Mouse (Mus musculus) gastrocnemius, adult 2 months (tissue): Measurements from ENCODE around the gene Scarf1. TPM values are rescaled to one million over a fixed set of nuclear protein-coding genes. Genes with fewer than 3 reads are reported as not detected.
A peak's percentile ranks its signal among the peaks of the same experiment; 100 is the strongest.

Source experiments
- DNase-seq: peaks from one replicate; pipeline ENCODE4 v3.0.0; 2022
- H3K27ac ChIP-seq: fragments of 200-600 bp; 2 replicates; pipeline ENCODE4 v1.8.1; 2022; ENCODE audit warnings: mild to moderate bottlenecking
- H3K4me3 ChIP-seq: fragments of 200-600 bp; 2 replicates; pipeline ENCODE4 v1.8.1; 2022; ENCODE audit warnings: mild to moderate bottlenecking, moderate library complexity
- CTCF ChIP-seq: fragments of 200-600 bp; IDR thresholded peaks from 2 replicates; pipeline ENCODE4 v1.8.1; 2022; ENCODE audit warnings: antibody characterized with exemption, mild to moderate bottlenecking, moderate library complexity
- intact Hi-C: fragments of 180-260 bp; cut with DNase I; formaldehyde crosslinking; loops from one replicate; pipeline ENCODE4 v1.15.1; 2025
- total RNA-seq, 2 experiments: library from RNA; stranded (reverse); gene quantifications; 2 replicates each; pipeline ENCODE4 v1.2.3; 2021

Gene Scarf1
- total RNA-seq, 2 experiments from 2014 or later, result 2.4 to 5.7 TPM

- DNase-seq, result no peak
- intact Hi-C loops, result no loop called here
- no peak for TF ChIP-seq CTCF
- Histone ChIP-seq H3K4me3 (no peak overlapping the region), H3K27ac (no peak overlapping the region)
Measured at GRCm38 (mm10) chr11:75519834-75520633, 6.7 kb downstream of the Scarf1 start.

DNA sequence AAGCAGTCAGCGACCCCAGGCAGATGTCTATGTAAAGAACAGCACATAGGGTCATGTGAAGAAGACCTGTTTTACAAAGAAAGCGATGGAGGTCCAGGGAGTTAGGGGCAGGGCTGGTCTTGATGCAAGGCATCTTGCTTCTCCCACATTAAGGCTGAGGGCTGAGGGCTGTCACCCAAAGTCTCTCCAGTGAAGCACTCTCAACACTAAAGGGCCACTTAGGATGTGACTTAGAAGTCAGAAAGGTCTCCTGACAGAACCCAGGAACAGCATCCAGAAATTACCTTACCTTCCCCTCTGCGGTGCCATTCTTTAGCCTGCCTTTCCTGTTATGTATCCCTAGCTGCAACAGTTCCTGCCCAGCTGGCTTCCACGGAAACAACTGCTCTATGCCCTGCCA lies 8.3 kb downstream of the Scarf1 start:
- no peak for DNase-seq
- intact Hi-C loops, result no loop called here
- Histone ChIP-seq H3K27ac (no peak overlapping the region), H3K4me3 (no peak overlapping the region)
- TF ChIP-seq CTCF, result no peak

DNA sequence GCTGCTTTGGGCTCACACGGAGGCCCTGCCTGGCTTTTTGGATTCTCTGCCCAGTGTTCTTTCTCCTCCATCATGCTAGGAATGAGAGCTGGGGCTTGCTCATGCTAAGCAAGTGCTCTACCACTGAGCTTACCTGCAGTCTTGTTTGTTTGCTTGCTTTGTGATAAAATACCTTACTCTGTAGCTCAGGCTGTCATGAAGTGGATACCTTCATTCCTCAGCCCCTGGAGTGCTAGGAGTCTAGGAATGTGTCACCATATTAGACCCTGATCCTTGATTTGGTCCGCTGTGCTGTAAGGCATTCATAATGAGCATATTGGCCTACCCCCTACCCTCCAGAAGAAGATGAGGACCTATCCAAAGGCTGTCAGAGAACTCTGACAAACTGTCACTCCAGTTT lies 9.5 kb downstream of the Scarf1 start:
- TF ChIP-seq CTCF, result no peak
- intact Hi-C loops, result no loop called here
- DNase-seq, result no peak
- Histone ChIP-seq H3K4me3 (no peak overlapping the region), H3K27ac (no peak overlapping the region; the same call in 1 of the 2 replicates)

DNA sequence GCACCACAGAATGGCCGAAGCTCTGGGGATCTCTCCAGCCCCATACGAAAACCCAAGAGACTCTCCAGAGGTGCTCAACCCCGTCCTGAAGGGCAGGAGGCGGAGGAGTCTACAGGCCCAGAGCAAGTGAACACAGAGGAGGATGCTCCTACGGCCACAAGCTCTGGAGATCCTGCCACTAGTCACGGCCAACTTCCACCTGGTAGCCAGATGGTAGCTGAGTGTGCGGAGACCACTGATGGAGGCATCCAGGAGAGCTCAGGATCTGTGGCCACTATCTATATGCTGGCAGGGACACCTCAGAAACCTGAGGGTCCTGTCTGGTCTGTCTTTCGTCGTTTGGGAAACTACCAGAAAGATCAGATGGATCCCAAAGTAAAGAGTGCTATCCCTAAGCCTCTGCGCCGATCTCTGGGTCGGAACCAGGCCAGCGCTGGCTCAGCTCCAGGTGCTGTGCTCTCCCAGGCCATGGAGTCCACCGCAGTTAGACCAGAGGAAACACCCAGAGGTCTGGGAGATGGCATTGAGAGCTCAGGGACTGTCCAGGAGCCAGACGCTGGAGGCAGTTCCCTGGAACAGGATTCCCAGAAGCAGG lies 12.3 kb downstream of the Scarf1 start:
- intact Hi-C loops, result no loop called here
- peak; percentile 54 for DNase-seq
- Histone ChIP-seq H3K27ac (no peak overlapping the region), H3K4me3 (no peak overlapping the region)
- no peak for TF ChIP-seq CTCF

DNA sequence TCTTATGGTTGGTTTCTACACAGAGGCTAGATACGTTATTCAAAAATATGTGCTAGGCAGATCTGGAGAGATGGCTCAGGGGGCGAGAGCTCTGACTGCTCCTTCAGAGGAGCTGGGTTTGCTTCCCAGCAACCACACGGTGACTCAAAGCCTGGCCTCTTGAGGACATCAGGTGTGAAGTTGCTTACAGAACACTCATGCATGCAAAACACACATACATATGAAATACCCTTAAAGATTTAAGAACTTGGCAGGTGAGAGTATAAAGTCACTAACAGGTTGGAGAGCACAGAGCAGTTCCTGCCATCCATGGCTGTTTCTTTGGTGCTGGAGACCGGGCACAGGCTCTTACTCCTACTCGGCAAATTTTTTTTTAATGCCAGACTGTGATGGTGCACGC lies 13.6 kb downstream of the Scarf1 start:
- intact Hi-C loops, result no loop called here
- Histone ChIP-seq H3K4me3 (no peak overlapping the region), H3K27ac (no peak overlapping the region)
- TF ChIP-seq CTCF, result no peak
- no peak for DNase-seq

GRCm38 (mm10) chr11:75529771-75530170 lies 16.4 kb downstream of the Scarf1 start:
- intact Hi-C loops, result loop anchor here (1.0 kb wide), 1 partner anchor 44 kb away; no protein-coding TSS in a partner anchor
- TF ChIP-seq CTCF, result no peak
- Histone ChIP-seq H3K27ac (no peak overlapping the region), H3K4me3 (no peak overlapping the region)
- DNase-seq, result no peak

DNA sequence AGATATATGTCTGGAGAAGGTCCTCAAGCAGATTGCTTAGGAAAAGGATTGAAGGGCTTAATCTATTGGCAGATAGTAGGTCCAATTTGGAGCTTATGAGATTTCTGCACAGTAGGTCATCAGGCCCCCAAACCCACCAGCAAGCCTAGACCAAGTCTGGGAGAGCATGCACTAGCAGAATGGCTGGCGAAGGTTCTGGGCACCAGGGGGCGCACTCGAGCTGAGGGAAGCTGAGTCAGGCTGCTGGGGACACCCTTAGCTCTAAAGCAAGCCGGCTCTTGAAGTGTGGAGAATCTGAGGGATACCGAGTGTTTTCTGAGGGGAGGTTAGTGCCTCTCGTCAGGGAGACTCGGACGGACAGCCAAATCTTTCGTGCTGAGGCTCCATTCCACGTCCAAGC lies 17.0 kb downstream of the Scarf1 start:
- intact Hi-C loops, result loop anchor here (1.0 kb wide), 1 partner anchor 43 kb away; no protein-coding TSS in a partner anchor
- DNase-seq, result peak; percentile 97
- TF ChIP-seq CTCF, result no peak
- H3K27ac ChIP-seq, result peak overlapping the region; percentile 98
- peak overlapping the region; percentile 94 for H3K4me3 ChIP-seq

DNA sequence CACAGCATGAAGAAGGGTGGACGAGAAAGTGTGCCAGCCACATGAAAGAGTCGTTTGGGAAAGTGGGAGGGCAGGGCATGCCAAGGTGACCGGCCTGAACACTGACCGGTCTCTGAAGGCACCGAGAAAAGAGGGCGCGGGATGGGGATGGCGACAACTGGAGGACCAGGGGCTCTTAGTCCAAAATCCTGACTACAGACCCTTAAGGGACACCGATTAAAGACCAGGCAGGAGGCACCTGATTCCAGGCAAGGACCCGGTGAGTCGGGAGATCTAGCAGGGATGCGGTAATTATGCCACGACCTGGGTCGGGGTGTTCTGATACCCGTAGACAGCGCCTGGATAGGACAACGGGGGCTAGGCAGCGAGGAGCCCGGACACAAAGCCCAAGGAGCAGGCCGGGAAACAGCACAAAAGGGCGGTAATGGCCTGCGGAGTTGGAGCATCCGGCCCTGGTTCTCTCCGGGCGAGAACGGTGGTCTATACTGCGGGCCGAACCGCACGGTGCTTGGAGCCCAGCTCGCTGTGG lies 17.6 kb downstream of the Scarf1 start:
- peak overlapping the region; percentile 94 for H3K4me3 ChIP-seq
- peak overlapping the region; percentile 98 for H3K27ac ChIP-seq
- DNase-seq, result peak; percentile 48
- intact Hi-C loops, result loop anchor here (1.0 kb wide), 1 partner anchor 42 kb away; no protein-coding TSS in a partner anchor
- no peak for TF ChIP-seq CTCF

DNA sequence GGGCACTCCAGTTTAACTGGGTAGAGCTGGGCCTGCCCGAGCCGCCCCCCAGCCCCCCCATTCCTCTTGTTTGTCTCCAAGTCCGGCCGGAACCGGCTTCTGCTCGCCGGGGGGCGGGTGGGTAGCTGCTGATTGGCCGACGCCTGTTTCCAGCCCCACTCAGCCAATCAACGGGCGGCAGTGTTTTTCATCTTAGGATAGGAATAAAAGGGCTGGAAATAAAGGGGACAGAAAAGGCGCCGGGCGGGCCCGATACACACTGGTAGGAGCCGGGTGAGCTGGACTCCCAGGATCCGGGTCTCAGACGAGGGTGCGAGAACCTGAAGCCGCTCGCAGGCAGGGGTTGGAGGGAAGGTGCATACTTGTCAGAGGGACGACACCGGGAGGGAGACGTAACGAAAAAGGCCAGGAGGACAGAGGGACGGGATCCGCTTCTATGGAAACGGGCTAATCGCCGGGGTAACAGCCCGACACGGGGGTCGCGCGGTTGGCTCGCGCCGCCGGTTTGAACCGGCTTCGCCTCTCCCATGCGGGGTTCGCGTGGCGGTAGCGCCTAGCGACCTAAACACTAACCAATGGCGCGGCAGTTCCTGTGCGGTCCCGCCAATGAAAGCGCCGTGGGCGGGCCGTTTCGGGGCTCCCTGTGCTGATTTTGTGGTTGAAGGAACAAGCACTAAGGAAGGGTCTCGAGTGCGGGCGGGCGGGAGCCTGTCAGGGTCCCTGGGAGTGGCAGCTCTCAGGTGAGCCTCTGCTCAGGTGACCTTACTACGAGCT lies 18.3 kb downstream of the Scarf1 start, which contains the start of gene Slc43a2:
TSS of gene Slc43a2 (plus strand) at position 226 of the 774 bp plus-strand sequence.
- TF ChIP-seq CTCF, result no peak
- H3K27ac ChIP-seq, result peak within 1 kb of the TSS; percentile 98
- peak within 1 kb of the TSS; percentile 94 for H3K4me3 ChIP-seq
- peak; percentile 96 for DNase-seq
- intact Hi-C loops, result no loop called here

- TF ChIP-seq CTCF, result no peak
- intact Hi-C loops, result no loop called here
- Histone ChIP-seq H3K27ac (peak overlapping the region; percentile 98), H3K4me3 (peak overlapping the region; percentile 94)
- DNase-seq, result peak; percentile 61
Measured at GRCm38 (mm10) chr11:75532340-75533277, 19.3 kb downstream of the Scarf1 start.

GRCm38 (mm10) chr11:75533314-75534015 lies 20.1 kb downstream of the Scarf1 start:
- no peak for TF ChIP-seq CTCF
- intact Hi-C loops, result no loop called here
- DNase-seq, result no peak
- peak overlapping the region; percentile 98 for H3K27ac ChIP-seq
- peak overlapping the region; percentile 94 for H3K4me3 ChIP-seq
